In genomic region chr5:147563511-147564139, GRCm38 (mm10) we compare ENCODE assay signal across 8 mouse cellular contexts.
DNase-seq lines count a peak whose midpoint lies in the region; ATAC-seq and TF ChIP-seq lines count a peak whose summit lies in the region.

No protein-coding gene starts in this region.

- no peak overlapping the region for H3K9ac ChIP-seq in forebrain, embryonic 12.5 days
- no peak overlapping the region for H3K9ac ChIP-seq in forebrain, embryonic 14.5 days (ENCODE audit: low read length)
- H3K9ac ChIP-seq in midbrain, postnatal 0 days (replicated peaks; ENCODE audit: low read length, poor library complexity, severe bottlenecking), result 0 out of 2 replicates have a peak overlapping the region, but pooled peaks have one; percentile 14

- no peaks in the 10 kb centered on the region for H3K27me3 ChIP-seq in forebrain, embryonic 12.5 days
- H3K27me3 ChIP-seq in forebrain, embryonic 14.5 days (replicated peaks; ENCODE audit: control insufficient read depth, insufficient read depth, low read length), result no peaks in the 10 kb centered on the region
- H3K27me3 ChIP-seq in kidney, adult 2 months (replicated peaks; ENCODE audit: control insufficient read depth, insufficient read depth, low read length), result no peaks in the 10 kb centered on the region
- H3K27me3 ChIP-seq in midbrain, postnatal 0 days (ENCODE audit: insufficient read depth, low read length), result no peaks in the 10 kb centered on the region

- ATAC-seq in forebrain, embryonic 12.5 days (ENCODE audit: low FRiP score), result no peak
- ATAC-seq in forebrain, embryonic 14.5 days, result no peak
- ATAC-seq in midbrain, postnatal 0 days (ENCODE audit: low FRiP score), result no peak

- TF ChIP-seq POLR2A in kidney, adult 2 months (IDR thresholded peaks at IDR 0.05; ENCODE audit: low read depth, low read length), result no peak

- H3K36me3 ChIP-seq in forebrain, embryonic 12.5 days (replicated peaks), result no peaks in the 10 kb centered on the region
- no peaks in the 10 kb centered on the region for H3K36me3 ChIP-seq in forebrain, embryonic 14.5 days (ENCODE audit: control insufficient read depth, insufficient read depth, low read length)
- H3K36me3 ChIP-seq in kidney, adult 2 months (ENCODE audit: control insufficient read depth, insufficient read depth, low read length), result no peaks in the 10 kb centered on the region
- H3K36me3 ChIP-seq in midbrain, postnatal 0 days (ENCODE audit: insufficient read depth, low read length), result no peaks in the 10 kb centered on the region

- H3K4me3 ChIP-seq in forebrain, embryonic 12.5 days (replicated peaks), result 0 out of 2 replicates have a peak overlapping the region, but pooled peaks have one; percentile 7
- no peak overlapping the region for H3K4me3 ChIP-seq in forebrain, embryonic 14.5 days (ENCODE audit: low read depth, low read length)
- 0 out of 2 replicates have a peak overlapping the region, but pooled peaks have one; percentile 20 for H3K4me3 ChIP-seq in brown adipose tissue, adult 24 weeks (ENCODE audit: insufficient read depth, low read depth, low read length)
- no peak overlapping the region for H3K4me3 ChIP-seq in kidney, adult 2 months (ENCODE audit: insufficient read depth, low read depth, low read length)
- no peak overlapping the region for H3K4me3 ChIP-seq in midbrain, postnatal 0 days (ENCODE audit: low read depth, low read length)
- H3K4me3 ChIP-seq in gastrocnemius, adult 2 months, result no peak overlapping the region

- H3K4me2 ChIP-seq in forebrain, embryonic 12.5 days, result peak overlapping the region; percentile 33
- H3K4me2 ChIP-seq in forebrain, embryonic 14.5 days (ENCODE audit: low read length), result no peak overlapping the region
- peak overlapping the region; percentile 16; the same call in 1 of the 2 replicates for H3K4me2 ChIP-seq in midbrain, postnatal 0 days (ENCODE audit: low read depth, low read length, poor library complexity, severe bottlenecking)

- intact Hi-C loops in gastrocnemius, adult 2 months (cut with DNase I), result no loop called here

- DNase-seq in forebrain, embryonic 14.5 days (ENCODE audit: low spot score), result no peak
- peak; percentile 80 for DNase-seq in kidney, adult 2 months
- DNase-seq in midbrain, postnatal 0 days (ENCODE audit: low spot score), result no peak
- no peak for DNase-seq in layer of hippocampus, adult 18-20 months (ENCODE audit: low spot score in 2 of 2)
- no peak for DNase-seq in urinary bladder, postnatal 14 days (ENCODE audit: low spot score)
- no peak for DNase-seq in gastrocnemius, adult 2 months

- 40% methylated on average over 16 of the region's 18 CpGs for WGBS in forebrain, embryonic 12.5 days
- WGBS in forebrain, embryonic 14.5 days, result 39% methylated on average over 18 of the region's 18 CpGs
- WGBS in kidney, adult 2 months, result 32% methylated on average over 18 of the region's 18 CpGs
- 45% methylated on average over 18 of the region's 18 CpGs for WGBS in midbrain, postnatal 0 days

- no peak for TF ChIP-seq CTCF in kidney, adult 2 months (conservative IDR thresholded peaks at IDR 0.05; ENCODE audit: insufficient read depth, insufficient read length, low read depth, low read length)
- TF ChIP-seq CTCF in midbrain, postnatal 0 days (IDR thresholded peaks at IDR 0.05), result no peak
- no peak for TF ChIP-seq CTCF in gastrocnemius, adult 2 months (IDR thresholded peaks at IDR 0.05)

- peaks cover 9% of the 10 kb centered on the region for H3K4me1 ChIP-seq in forebrain, embryonic 12.5 days
- H3K4me1 ChIP-seq in forebrain, embryonic 14.5 days (ENCODE audit: control insufficient read depth, insufficient read depth, low read length), result no peaks in the 10 kb centered on the region
- 0 out of 2 replicates have a peak, but pooled peaks cover 4% of the 10 kb centered on the region for H3K4me1 ChIP-seq in brown adipose tissue, adult 24 weeks (ENCODE audit: control insufficient read depth, insufficient read depth, insufficient read length, low read length)
- H3K4me1 ChIP-seq in kidney, adult 2 months (ENCODE audit: control insufficient read depth, insufficient read depth, low read length), result peaks cover 8% of the 10 kb centered on the region
- H3K4me1 ChIP-seq in midbrain, postnatal 0 days (ENCODE audit: insufficient read depth, low read length), result no peaks in the 10 kb centered on the region

- H3K27ac ChIP-seq in forebrain, embryonic 12.5 days, result no peak overlapping the region
- H3K27ac ChIP-seq in forebrain, embryonic 14.5 days (ENCODE audit: low read depth, low read length), result no peak overlapping the region
- no peak overlapping the region for H3K27ac ChIP-seq in brown adipose tissue, adult 24 weeks (replicated peaks; ENCODE audit: low read depth, low read length)
- H3K27ac ChIP-seq in kidney, adult 2 months (ENCODE audit: insufficient read depth, low read depth, low read length), result no peak overlapping the region
- H3K27ac ChIP-seq in midbrain, postnatal 0 days (ENCODE audit: low read depth, low read length), result no peak overlapping the region
- no peak overlapping the region for H3K27ac ChIP-seq in gastrocnemius, adult 2 months

- H3K9me3 ChIP-seq in forebrain, embryonic 12.5 days, result no peaks in the 10 kb centered on the region
- no peaks in the 10 kb centered on the region for H3K9me3 ChIP-seq in forebrain, embryonic 14.5 days (replicated peaks; ENCODE audit: control insufficient read depth, low read length)
- no peaks in the 10 kb centered on the region for H3K9me3 ChIP-seq in midbrain, postnatal 0 days (ENCODE audit: low read length)

Comparison
In these comparisons a context has a peak if more than half of its experiments do, and no peak if none do; other contexts are left out.
1. H3K4me3 ChIP-seq: peak in forebrain, embryonic 12.5 days (single experiment) and brown adipose tissue, adult 24 weeks (single experiment); none in forebrain, embryonic 14.5 days (single experiment), kidney, adult 2 months (single experiment), midbrain, postnatal 0 days (single experiment) and gastrocnemius, adult 2 months (single experiment).